ENCODE assay signal across 31 mouse cellular contexts in the genomic region with DNA sequence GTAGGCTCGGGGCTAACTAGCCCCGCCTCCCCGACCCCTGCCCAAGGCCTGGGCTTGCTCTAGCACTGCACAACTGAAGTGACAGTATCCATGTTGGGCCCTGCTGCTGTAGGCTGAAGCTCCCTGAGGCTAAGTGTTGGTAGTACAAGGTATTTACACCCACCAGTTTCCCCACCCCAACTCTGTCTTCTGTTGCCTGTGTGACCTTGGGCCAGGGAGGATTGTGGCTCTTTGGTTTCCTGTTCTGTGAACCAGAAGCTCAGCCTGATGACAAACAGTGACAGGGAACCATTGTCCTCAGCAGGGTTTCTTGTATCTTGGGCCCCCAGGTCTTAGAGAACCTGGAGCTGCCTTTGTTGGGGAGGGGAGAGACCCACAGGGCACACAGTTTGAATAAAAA. TPM values are rescaled to one million over a fixed set of nuclear protein-coding genes. Genes with fewer than 3 reads are reported as not detected.
DNase-seq lines count a peak whose midpoint lies in the region; ATAC-seq and TF ChIP-seq lines count a peak whose summit lies in the region.
"Had no signal": no experiment of that assay in that cellular context is flagged by ENCODE, and none has a peak within 500 bp of the region (broad histone marks: within the 10 kb centered on the region; RNA-seq: fewer than 3 reads in every experiment).

No protein-coding gene starts in this region.

- no peaks in the 10 kb centered on the region for H3K36me3 ChIP-seq in ES-Bruce4 (ENCODE audit: control insufficient read depth, insufficient read depth, low read length, poor library complexity, severe bottlenecking)
- H3K36me3 ChIP-seq: embryonic facial prominence, embryonic 10.5 days; forebrain, embryonic 15.5 days; G1E; hindbrain, embryonic 10.5 days; limb, embryonic 10.5 days; liver, embryonic 15.5 days; midbrain, embryonic 10.5 days; neural tube, embryonic 13.5 days had no signal

- H3K27me3 ChIP-seq in ES-Bruce4 (ENCODE audit: control insufficient read depth, insufficient read depth, low read length, poor library complexity, severe bottlenecking): no peaks in the 10 kb centered on the region
- H3K27me3 ChIP-seq: forebrain, embryonic 15.5 days had no signal

- DNase-seq in CD4-positive helper T cell, adult 2 months (ENCODE audit: low read depth, low spot score): peak; percentile 21
- DNase-seq in naive thymus-derived CD4-positive, alpha-beta T cell, adult 2 months (ENCODE audit: low read depth): peak; percentile 28
- DNase-seq in adrenal gland, postnatal 4 days (ENCODE audit: low spot score in 2 of 2): no peak
- DNase-seq in adrenal gland, adult 2 months: no peak
- DNase-seq in retina, postnatal 1 day: no peak
- DNase-seq: adrenal gland, postnatal 25 days; cerebellum, adult 9-10 months; gastrocnemius, postnatal 10 days; heart, adult 11 months; kidney, adult 11 months; kidney, postnatal 4 days; layer of hippocampus, adult 9-11 months; liver; lung, postnatal 4 days had no signal

- H3K4me1 ChIP-seq in ES-Bruce4 (ENCODE audit: control insufficient read depth, insufficient read depth, low read length): no peaks in the 10 kb centered on the region
- H3K4me1 ChIP-seq: limb, embryonic 10.5 days had no signal

- no peak overlapping the region for H3K9ac ChIP-seq in ES-Bruce4 (ENCODE audit: low read depth, poor library complexity, severe bottlenecking)
- H3K9ac ChIP-seq: forebrain, embryonic 15.5 days; liver, embryonic 15.5 days; neural tube, embryonic 13.5 days had no signal

- TF ChIP-seq EP300 in ES-Bruce4 (IDR thresholded peaks at IDR 0.05; ENCODE audit: insufficient read depth, low read depth, low read length): 0 out of 2 replicates have a peak, but pooled peaks have one; percentile 8

- no peak overlapping the region for H3K27ac ChIP-seq in ES-Bruce4 (ENCODE audit: insufficient read depth, low read length)
- H3K27ac ChIP-seq: embryonic facial prominence, embryonic 10.5 days; forebrain, embryonic 15.5 days; hindbrain, embryonic 10.5 days; hindbrain, postnatal 0 days; limb, embryonic 10.5 days; liver, embryonic 15.5 days; midbrain, embryonic 10.5 days; neural tube, embryonic 13.5 days had no signal

- peak; percentile 48 for ATAC-seq in common myeloid progenitor, adult 5-6 weeks (replicated peaks; ENCODE audit: low read depth, poor library complexity, severe bottlenecking)
- ATAC-seq: forebrain, embryonic 15.5 days; hindbrain, postnatal 0 days; Patski had no signal

- TF ChIP-seq CTCF in ES-Bruce4 (IDR thresholded peaks at IDR 0.05; ENCODE audit: low read depth, low read length): no peak

- TF ChIP-seq POLR2A in ES-Bruce4 (IDR thresholded peaks at IDR 0.05; ENCODE audit: insufficient read depth, low read length): no peak

- H3K9me3 ChIP-seq in ES-Bruce4 (replicated peaks; ENCODE audit: control insufficient read depth, insufficient read depth, low read length, poor library complexity, severe bottlenecking): no peaks in the 10 kb centered on the region
- H3K9me3 ChIP-seq: embryonic facial prominence, embryonic 10.5 days; forebrain, embryonic 15.5 days; hindbrain, embryonic 10.5 days; limb, embryonic 10.5 days; liver, embryonic 15.5 days; midbrain, embryonic 10.5 days; neural tube, embryonic 13.5 days had no signal

- no peak overlapping the region for H3K4me3 ChIP-seq in ES-Bruce4 (ENCODE audit: low read depth, low read length)
- H3K4me3 ChIP-seq: embryonic facial prominence, embryonic 10.5 days; forebrain, embryonic 15.5 days; hindbrain, embryonic 10.5 days; limb, embryonic 10.5 days; liver, embryonic 15.5 days; midbrain, embryonic 10.5 days; neural tube, embryonic 13.5 days had no signal

RNA-seq across cellular contexts. Expression of a gene that starts 47.9 kb away (rescaled TPM):
- polyA plus RNA-seq in ES-Bruce4 (2011; ENCODE audit: insufficient read depth, insufficient read length, low read depth, missing spikeins): 10.1 and 11.3 TPM in 2 replicates
- 0.64 and 1.4 TPM in 2 replicates for total RNA-seq in common myeloid progenitor, adult 5-6 weeks (2017)
- 10 to 100 TPM; 16.6 to 18.5 TPM for total RNA-seq in adrenal gland, postnatal 4 days (2021)
- 100 to 1,000 TPM in 1 of 2 experiments, 10 to 100 TPM in 1; 32.6 to 122 TPM for total RNA-seq in adrenal gland, adult 2 months (2021)
- 39.2 and 91.2 TPM in 2 replicates for polyA plus RNA-seq in adrenal gland, adult 2 months (2012; rRNA removed)

RNA-seq across cellular contexts. Expression of a gene that starts 48.3 kb away (rescaled TPM):
- not detected in 2 replicates for polyA plus RNA-seq in ES-Bruce4 (2011; ENCODE audit: insufficient read depth, insufficient read length, low read depth, missing spikeins)
- total RNA-seq in common myeloid progenitor, adult 5-6 weeks (2017): not detected in 2 replicates
- total RNA-seq in adrenal gland, postnatal 4 days (2021): 1 to 10 TPM in 1 of 2 experiments, under 1 TPM in 1; 0.62 to 1.1 TPM
- under 1 TPM; 0.23 to 0.52 TPM for total RNA-seq in adrenal gland, adult 2 months (2021)
- polyA plus RNA-seq in adrenal gland, adult 2 months (2012; rRNA removed): 0.03 and 0.68 TPM in 2 replicates
- total RNA-seq: gastrocnemius, postnatal 10 days had no signal
- polyA plus RNA-seq: C2C12; embryonic facial prominence, embryonic 10.5 days; G1E; heart, embryonic 11.5 days; heart, postnatal 0 days; kidney, embryonic 16.5 days; limb, embryonic 10.5 days; liver, embryonic 15.5 days; lung, embryonic 16.5 days; Patski had no signal

Comparison
In these comparisons a context has a peak if more than half of its experiments do, and no peak if none do; other contexts are left out.
1. DNase-seq: peak in CD4-positive helper T cell, adult 2 months (single experiment) and naive thymus-derived CD4-positive, alpha-beta T cell, adult 2 months (single experiment); none in adrenal gland, postnatal 4 days (0 of 2), adrenal gland, adult 2 months (single experiment) and retina, postnatal 1 day (single experiment).